Mouse (Mus musculus) MEL (cell line): ENCODE data around the gene Unc45a. TPM values are rescaled to one million over a fixed set of nuclear protein-coding genes. Genes with fewer than 3 reads are reported as not detected.

Source experiments
- DNase-seq: peaks from one replicate; pipeline ENCODE4 v3.0.0; 2011; ENCODE audit warnings: low read depth, low spot score
- H3K27ac ChIP-seq: 2 replicates; pipeline ENCODE4 v1.5.1; 2012; ENCODE audit warnings: low read depth, mild to moderate bottlenecking, control low read depth, low read length, moderate library complexity; ENCODE audit not compliant: control insufficient read depth
- H3K27me3 ChIP-seq, 2 experiments: fragments of 150-350 bp in 1 of 2; sonication (generic) in 1 of 2; 2 replicates each; pipeline ENCODE4 v1.6.1; 2012; ENCODE audit warnings: low read length in 2 of 2, mild to moderate bottlenecking in 2 of 2, improper control_type of control experiment in 1 of 2, moderate library complexity in 1 of 2; ENCODE audit not compliant: insufficient read depth in 2 of 2, control insufficient read depth in 1 of 2
- H3K36me3 ChIP-seq, 2 experiments: 2 replicates each; pipeline ENCODE4 v1.6.1; 2012 to 2014; ENCODE audit warnings: low read length in 2 of 2, improper control_type of control experiment in 1 of 2, inconsistent platforms in 1 of 2, mild to moderate bottlenecking in 1 of 2; ENCODE audit not compliant: insufficient read depth in 2 of 2, control insufficient read depth in 1 of 2
- H3K4me1 ChIP-seq, 2 experiments: fragments of 150-350 bp in 1 of 2; sonication (generic) in 1 of 2; 2 replicates each; pipeline ENCODE4 v1.6.1; 2012; ENCODE audit warnings: low read length in 2 of 2, improper control_type of control experiment in 1 of 2, mild to moderate bottlenecking in 1 of 2; ENCODE audit not compliant: insufficient read depth in 2 of 2, control insufficient read depth in 1 of 2
- H3K4me3 ChIP-seq, 2 experiments: fragments of 150-350 bp in 1 of 2; sonication (generic) in 1 of 2; 2 replicates each; pipeline ENCODE4 v1.5.1; 2012; ENCODE audit warnings: low read depth in 2 of 2, low read length in 2 of 2, mild to moderate bottlenecking in 2 of 2, moderate library complexity in 2 of 2, control low read depth in 1 of 2, improper control_type of control experiment in 1 of 2; ENCODE audit not compliant: control insufficient read depth in 1 of 2, insufficient read depth in 1 of 2
- H3K79me2 ChIP-seq: 2 replicates; pipeline ENCODE4 v1.6.1; 2012; ENCODE audit warnings: mild to moderate bottlenecking, low read length, moderate library complexity; ENCODE audit not compliant: control insufficient read depth, poor library complexity, insufficient read depth
- H3K9ac ChIP-seq: 2 replicates; pipeline ENCODE4 v1.6.1; 2012; ENCODE audit warnings: low read depth, mild to moderate bottlenecking, control low read depth, low read length, moderate library complexity; ENCODE audit not compliant: control insufficient read depth, poor library complexity, severe bottlenecking
- H3K9me3 ChIP-seq: fragments of 150-350 bp; sonication (generic); replicated peaks from 2 replicates; pipeline ENCODE4 v1.6.1; 2012; ENCODE audit warnings: mild to moderate bottlenecking, low read length, improper control_type of control experiment, moderate library complexity; ENCODE audit not compliant: insufficient read depth
- BHLHE40 ChIP-seq: IDR thresholded peaks from 2 replicates; pipeline ENCODE4 v1.6.1; 2012; ENCODE audit warnings: low read depth, mild to moderate bottlenecking, inconsistent platforms, low read length, improper control_type of control experiment, borderline replicate concordance
- CHD1 ChIP-seq: IDR thresholded peaks from 2 replicates; pipeline ENCODE4 v1.6.1; 2012; ENCODE audit warnings: low read depth, mild to moderate bottlenecking, inconsistent platforms, low read length, improper control_type of control experiment
- CTCF ChIP-seq, 3 experiments: IDR thresholded peaks in 2 of 3; conservative IDR thresholded peaks in 1 of 3; 2 replicates each; pipeline ENCODE4 v1.5.1; 2011 to 2012; ENCODE audit warnings: low read length in 3 of 3, low read depth in 2 of 3, mild to moderate bottlenecking in 2 of 3, improper control_type of control experiment in 1 of 3, inconsistent platforms in 1 of 3, mixed read lengths in 1 of 3, moderate library complexity in 1 of 3; ENCODE audit not compliant: control insufficient read depth in 1 of 3, insufficient read depth in 1 of 3, poor library complexity in 1 of 3, severe bottlenecking in 1 of 3
- E2F4 ChIP-seq: IDR thresholded peaks from 2 replicates; pipeline ENCODE4 v1.6.1; 2011; ENCODE audit warnings: low read depth, low read length, improper control_type of control experiment, borderline replicate concordance
- ELF1 ChIP-seq: IDR thresholded peaks from 2 replicates; pipeline ENCODE4 v1.6.1; 2014; ENCODE audit warnings: low read depth, mild to moderate bottlenecking, inconsistent platforms, low read length, improper control_type of control experiment, moderate library complexity
- GATA1 ChIP-seq: IDR thresholded peaks from 2 replicates; pipeline ENCODE4 v1.6.1; 2011; ENCODE audit warnings: low read depth, low read length, improper control_type of control experiment
- JUND ChIP-seq: IDR thresholded peaks from 2 replicates; pipeline ENCODE4 v1.6.1; 2011; ENCODE audit warnings: low read depth, mild to moderate bottlenecking, improper control_type of control experiment, low read length
- KAT2A ChIP-seq: conservative IDR thresholded peaks from 2 replicates; pipeline ENCODE4 v1.6.1; 2012; ENCODE audit warnings: low read depth, low read length, improper control_type of control experiment, inconsistent platforms
- MAFK ChIP-seq: IDR thresholded peaks from 2 replicates; pipeline ENCODE4 v1.6.1; 2011; ENCODE audit warnings: low read depth, mild to moderate bottlenecking, low read length, improper control_type of control experiment, borderline replicate concordance
- MXI1 ChIP-seq: IDR thresholded peaks from 2 replicates; pipeline ENCODE4 v1.6.1; 2011; ENCODE audit warnings: mild to moderate bottlenecking, low read depth, low read length, improper control_type of control experiment
- MYC ChIP-seq: IDR thresholded peaks from 2 replicates; pipeline ENCODE4 v1.6.1; 2011; ENCODE audit warnings: low read depth, mild to moderate bottlenecking, low read length, improper control_type of control experiment, moderate library complexity
- NRF1 ChIP-seq: IDR thresholded peaks from 2 replicates; pipeline ENCODE4 v1.6.1; 2014; ENCODE audit warnings: low read depth, mild to moderate bottlenecking, inconsistent platforms, low read length, improper control_type of control experiment, moderate library complexity; ENCODE audit not compliant: poor library complexity, insufficient read depth, severe bottlenecking
- POLR2A ChIP-seq, 2 experiments: IDR thresholded peaks; 2 replicates each; pipeline ENCODE4 v1.6.1; 2011 to 2012; ENCODE audit warnings: low read length in 2 of 2, mild to moderate bottlenecking in 2 of 2, control low read depth in 1 of 2, improper control_type of control experiment in 1 of 2, low read depth in 1 of 2, moderate library complexity in 1 of 2; ENCODE audit not compliant: control insufficient read depth in 1 of 2, insufficient read depth in 1 of 2, poor library complexity in 1 of 2
- POLR2AphosphoS2 ChIP-seq: IDR thresholded peaks from 2 replicates; pipeline ENCODE4 v1.6.1; 2011; ENCODE audit warnings: low read length, improper control_type of control experiment
- RAD21 ChIP-seq: IDR thresholded peaks from 2 replicates; pipeline ENCODE4 v1.6.1; 2011; ENCODE audit warnings: mild to moderate bottlenecking, low read depth, low read length, improper control_type of control experiment
- SIN3A ChIP-seq: IDR thresholded peaks from 2 replicates; pipeline ENCODE4 v1.6.1; 2012; ENCODE audit warnings: low read length, improper control_type of control experiment, inconsistent platforms
- SMC3 ChIP-seq: IDR thresholded peaks from 2 replicates; pipeline ENCODE4 v1.6.1; 2011; ENCODE audit warnings: low read depth, low read length, improper control_type of control experiment
- TBP ChIP-seq: IDR thresholded peaks from 2 replicates; pipeline ENCODE4 v1.8.0; 2011; ENCODE audit warnings: low read depth, low read length, improper control_type of control experiment
- TCF12 ChIP-seq: IDR thresholded peaks from 2 replicates; pipeline ENCODE4 v1.6.1; 2014; ENCODE audit warnings: low read depth, mild to moderate bottlenecking, inconsistent platforms, low read length, improper control_type of control experiment, moderate library complexity
- UBTF ChIP-seq: IDR thresholded peaks from 2 replicates; pipeline ENCODE4 v1.6.1; 2012; ENCODE audit warnings: low read depth, mild to moderate bottlenecking, inconsistent platforms, low read length, improper control_type of control experiment, moderate library complexity, borderline replicate concordance; ENCODE audit not compliant: insufficient read depth
- USF1 ChIP-seq: IDR thresholded peaks from 2 replicates; pipeline ENCODE4 v1.6.1; 2014; ENCODE audit warnings: low read depth, mild to moderate bottlenecking, inconsistent platforms, low read length, improper control_type of control experiment, moderate library complexity
- ZMIZ1 ChIP-seq: IDR thresholded peaks from 2 replicates; pipeline ENCODE4 v1.6.1; 2012; ENCODE audit warnings: low read depth, mild to moderate bottlenecking, inconsistent platforms, low read length, improper control_type of control experiment, moderate library complexity
- polyA plus RNA-seq, 2 experiments: library from polyadenylated mRNA; stranded (reverse) in 1 of 2; unstranded in 1 of 2; fragments of >175 nt in 1 of 2; fragments of >200 nt in 1 of 2; gene quantifications; 2 replicates each; pipeline versions ENCODE4 v1.2.1 to v1.2.4; 2012; ENCODE audit warnings: low replicate concordance in 2 of 2, low read depth in 1 of 2; ENCODE audit not compliant: insufficient read length in 2 of 2, insufficient read depth in 1 of 2, missing spikeins in 1 of 2
- total RNA-seq: library from RNA; depleted of rRNA; stranded (reverse); fragments of 300-350 nt; gene quantifications from 2 replicates; pipeline ENCODE4 v1.2.3, GENCODE M21; 2012

Unc45a gene
- total and polyA plus RNA-seq, 3 experiments = 26.1 to 28.2 TPM; not detected in 1

GRCm38 (mm10) chr7:80386235-80386930, 45.6 kb upstream of the Unc45a start (continued):
- TF ChIP-seq MYC (no peak), ZMIZ1 (no peak), UBTF (no peak), JUND (no peak), E2F4 (no peak), POLR2A (IDR thresholded peaks at IDR 0.05; ENCODE audit: control insufficient read depth in 1 of 2, insufficient read depth in 1 of 2, low read depth in 1 of 2, low read length in 2 of 2, poor library complexity in 1 of 2) (no peak), TBP (no peak), GATA1 (no peak), MXI1 (0 out of 2 replicates have a peak, but pooled peaks have one; percentile 25), MAFK (no peak), RAD21 (peak; percentile 100)

- no peak overlapping the region for H3K27ac ChIP-seq
- no peaks in the 10 kb centered on the region for H3K27me3 ChIP-seq
- H3K79me2 ChIP-seq = no peaks in the 10 kb centered on the region
- no peaks in the 10 kb centered on the region for H3K36me3 ChIP-seq
- H3K9ac ChIP-seq = no peak overlapping the region
- H3K9me3 ChIP-seq = no peaks in the 10 kb centered on the region
- TF ChIP-seq E2F4 (no peak), TCF12 (no peak), CTCF (IDR thresholded peaks at IDR 0.05 in 2 of 3, conservative IDR thresholded peaks at IDR 0.05 in 1 of 3; ENCODE audit: control insufficient read depth in 1 of 3, insufficient read depth in 1 of 3, low read depth in 2 of 3, low read length in 3 of 3, poor library complexity in 1 of 3, severe bottlenecking in 1 of 3) (no peak), MAFK (no peak), ZMIZ1 (no peak), BHLHE40 (no peak), USF1 (no peak), MYC (no peak), CHD1 (no peak), ELF1 (no peak), NRF1 (no peak), KAT2A (no peak), SMC3 (no peak), POLR2AphosphoS2 (no peak), SIN3A (no peak)
- H3K4me3 ChIP-seq = no peak overlapping the region
- DNase-seq = no peak
- H3K4me1 ChIP-seq = peaks cover 2 to 4% of the 10 kb centered on the region in 2 experiments; a peak in 2 of 4 replicates
Observed at GRCm38 (mm10) chr7:80382919-80383318, 42.1 kb upstream of the Unc45a start.
